Mouse (Mus musculus): ENCODE data around the gene Stat6. TPM values are rescaled to one million over a fixed set of nuclear protein-coding genes. Genes with fewer than 3 reads are reported as not detected.
"Not testable (repeated sequence)": the region's sequence is repeated elsewhere in the genome, so short reads cannot be mapped to it uniquely, and the experiment has no call there.

Gene Stat6
- total RNA-seq, 2 experiments from 2014 or later: 5.1 to 6.2 TPM

DNA sequence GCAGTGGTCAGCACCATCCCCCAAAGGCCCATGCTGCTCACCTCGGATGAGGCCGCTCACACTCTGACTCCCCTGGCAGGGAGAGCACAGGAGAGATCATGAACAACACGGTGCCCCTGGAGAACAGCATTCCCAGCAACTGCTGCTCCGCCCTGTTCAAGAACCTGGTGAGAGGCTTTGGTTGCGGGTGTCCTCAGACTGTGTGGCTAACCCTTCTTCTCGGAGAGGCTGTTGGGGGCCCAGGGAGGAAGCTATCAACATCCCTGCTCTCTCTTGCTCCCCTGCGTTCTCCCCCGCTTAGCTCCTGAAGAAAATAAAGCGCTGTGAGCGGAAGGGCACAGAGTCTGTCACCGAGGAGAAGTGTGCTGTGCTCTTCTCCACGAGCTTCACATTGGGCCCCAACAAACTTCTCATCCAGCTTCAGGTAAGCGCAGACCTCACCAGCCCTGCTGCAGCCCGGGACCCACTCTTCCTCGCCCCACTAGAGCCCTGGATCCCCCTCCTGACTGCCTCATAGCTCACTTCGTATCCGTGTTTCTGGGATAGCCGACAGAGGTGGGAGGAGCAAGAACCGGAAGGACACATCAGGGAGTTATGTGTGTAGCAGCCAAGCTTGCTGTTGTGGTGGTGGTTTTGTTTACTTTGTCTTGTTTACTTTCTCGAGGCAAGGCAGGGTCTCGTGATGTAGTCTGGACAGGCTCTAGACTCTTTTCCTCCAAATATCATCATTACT, 10.3 kb downstream of the Stat6 start:
- DNase-seq: no peak

DNA sequence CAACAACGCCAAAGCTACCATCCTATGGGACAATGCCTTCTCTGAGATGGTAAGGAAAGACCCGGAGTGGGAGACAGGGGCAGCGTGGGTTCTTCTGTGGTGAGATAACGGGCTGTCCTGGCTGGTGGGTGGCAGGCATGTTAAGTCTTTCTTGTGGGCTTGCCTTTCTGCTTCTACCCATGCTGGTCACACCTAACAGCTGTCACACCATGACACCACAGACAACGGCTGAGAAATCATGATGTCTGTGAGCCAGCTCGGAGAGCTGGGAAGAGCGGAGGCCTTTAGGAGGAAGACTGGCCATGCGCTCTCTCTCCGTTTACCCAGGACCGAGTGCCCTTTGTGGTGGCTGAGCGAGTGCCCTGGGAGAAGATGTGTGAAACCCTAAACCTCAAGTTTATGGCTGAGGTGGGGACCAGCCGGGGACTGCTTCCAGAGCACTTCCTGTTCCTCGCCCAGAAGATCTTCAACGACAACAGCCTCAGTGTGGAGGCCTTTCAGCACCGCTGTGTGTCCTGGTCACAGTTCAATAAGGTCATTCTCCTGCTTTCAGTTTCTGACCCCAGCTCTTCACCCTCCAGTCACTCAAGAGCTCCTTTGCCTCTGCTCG, 12.3 kb downstream of the Stat6 start:
- no peak for DNase-seq

DNA sequence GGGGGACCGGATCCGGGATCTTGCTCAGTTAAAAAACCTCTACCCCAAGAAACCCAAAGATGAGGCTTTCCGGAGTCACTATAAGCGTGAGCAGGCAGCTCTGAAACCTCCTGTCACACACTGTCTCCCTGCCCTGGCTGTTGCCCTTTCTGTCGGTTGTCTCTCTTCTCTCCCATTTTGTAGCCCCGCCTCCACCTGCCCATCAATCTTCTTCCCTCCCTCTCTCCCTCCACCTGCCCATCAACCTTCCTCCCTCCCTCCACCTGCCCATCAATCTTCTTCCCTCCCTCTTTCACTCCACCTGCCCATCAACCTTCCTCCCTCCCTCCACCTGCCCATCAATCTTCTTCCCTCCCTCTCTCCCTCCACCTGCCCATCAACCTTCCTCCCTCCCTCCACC, 14.8 kb downstream of the Stat6 start:
- DNase-seq: not testable (repeated sequence)

DNA sequence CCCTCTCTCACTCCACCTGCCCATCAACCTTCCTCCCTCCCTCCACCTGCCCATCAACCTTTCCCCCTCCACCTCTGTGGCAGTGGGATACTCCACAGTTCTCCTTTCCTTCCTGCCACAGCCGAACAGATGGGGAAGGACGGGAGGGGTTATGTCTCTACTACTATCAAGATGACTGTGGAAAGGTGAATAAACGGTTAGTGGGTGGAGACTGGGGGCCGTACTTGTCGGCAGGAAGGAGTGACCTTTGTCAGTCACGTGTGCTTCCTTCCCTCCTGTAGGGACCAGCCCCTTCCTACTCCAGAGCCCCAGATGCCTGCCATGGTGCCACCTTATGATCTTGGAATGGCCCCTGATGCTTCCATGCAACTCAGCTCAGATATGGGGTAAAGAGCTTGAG, 15.3 kb downstream of the Stat6 start:
- no peak for DNase-seq

DNA sequence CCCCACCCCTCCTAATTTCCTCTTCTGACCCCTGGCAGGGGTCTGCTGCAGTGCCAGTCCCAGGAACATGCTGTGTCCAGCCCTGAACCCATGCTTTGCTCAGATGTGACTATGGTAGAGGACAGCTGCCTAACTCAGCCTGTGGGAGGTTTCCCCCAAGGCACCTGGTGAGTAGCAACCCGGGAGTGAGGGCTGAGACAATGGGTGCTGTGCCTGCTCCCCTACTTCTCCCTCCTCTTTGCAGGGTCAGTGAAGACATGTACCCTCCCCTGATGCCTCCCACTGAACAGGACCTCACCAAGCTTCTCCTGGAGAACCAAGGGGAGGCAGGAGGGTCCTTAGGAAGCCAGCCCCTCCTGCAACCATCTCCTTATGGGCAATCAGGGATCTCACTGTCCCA, 16.8 kb downstream of the Stat6 start:
- no peak for DNase-seq

DNA sequence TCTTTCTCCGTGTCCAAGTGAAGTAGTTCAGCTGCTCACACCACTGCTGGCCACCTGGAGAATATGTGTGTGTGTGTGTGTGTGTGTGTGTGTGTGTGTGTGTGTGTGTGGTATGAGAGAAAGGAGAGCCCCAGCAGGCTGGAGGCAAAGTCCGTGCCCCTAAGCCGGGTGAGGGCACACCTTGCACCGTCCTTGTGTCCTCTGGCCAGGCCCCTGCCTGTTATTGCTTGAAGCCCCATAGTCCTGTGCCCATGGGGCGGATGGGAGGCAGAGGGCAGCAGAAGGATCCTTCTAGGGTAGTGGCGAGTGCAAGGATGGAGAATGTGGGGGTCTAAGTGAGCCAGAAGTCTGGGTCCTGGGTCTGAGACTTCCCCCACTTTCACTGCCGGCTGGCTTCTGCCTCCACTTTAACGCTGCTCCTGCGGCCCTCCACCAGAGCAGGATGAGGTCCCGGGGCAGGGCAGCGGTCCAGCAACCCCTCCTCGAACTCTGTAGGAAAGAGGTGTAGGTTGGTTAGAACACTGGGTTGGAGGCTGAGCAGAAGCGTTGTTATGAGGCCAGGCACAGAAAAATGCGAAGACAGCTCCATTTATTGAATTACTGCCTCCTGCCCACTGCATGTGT, 18.6 kb downstream of the Stat6 start:
- no peak for DNase-seq

DNA sequence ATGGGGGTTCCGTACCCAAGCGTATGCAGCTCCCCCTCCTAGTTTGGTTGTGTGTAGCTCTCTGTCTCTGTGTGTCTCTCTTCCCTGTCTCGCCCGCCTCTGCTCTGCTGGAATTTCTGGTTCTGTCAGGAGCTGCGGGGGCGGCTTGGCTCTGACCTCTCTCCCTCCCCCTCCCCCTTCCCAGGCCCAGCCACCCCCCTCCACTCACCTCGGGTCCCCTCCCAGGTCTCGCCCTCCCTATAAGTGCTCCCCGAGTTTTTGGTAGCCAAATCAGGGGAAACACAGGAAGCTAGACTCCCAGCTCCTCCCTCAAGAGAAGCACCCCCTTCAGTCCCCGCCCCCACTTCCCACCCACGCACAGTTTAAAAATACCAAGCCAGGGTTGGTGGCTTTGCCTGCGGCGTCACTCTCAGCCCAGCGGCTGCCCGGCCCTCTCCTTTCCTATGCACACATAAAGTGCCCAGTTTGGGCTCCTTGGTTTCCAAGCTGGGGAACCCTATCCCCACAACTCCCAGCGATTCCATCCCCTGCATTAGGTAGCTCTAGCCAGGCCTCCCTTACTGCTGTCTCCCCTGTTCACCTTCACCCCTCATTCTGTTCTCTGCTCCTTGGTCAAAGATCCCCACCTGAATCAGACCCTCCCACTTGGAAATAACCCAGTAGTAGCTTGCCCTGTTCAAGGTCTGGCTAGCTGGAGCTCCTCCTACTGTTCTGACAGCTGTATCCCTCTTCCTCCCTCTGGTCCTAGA, 19.3 kb downstream of the Stat6 start:
- DNase-seq: no peak

DNA sequence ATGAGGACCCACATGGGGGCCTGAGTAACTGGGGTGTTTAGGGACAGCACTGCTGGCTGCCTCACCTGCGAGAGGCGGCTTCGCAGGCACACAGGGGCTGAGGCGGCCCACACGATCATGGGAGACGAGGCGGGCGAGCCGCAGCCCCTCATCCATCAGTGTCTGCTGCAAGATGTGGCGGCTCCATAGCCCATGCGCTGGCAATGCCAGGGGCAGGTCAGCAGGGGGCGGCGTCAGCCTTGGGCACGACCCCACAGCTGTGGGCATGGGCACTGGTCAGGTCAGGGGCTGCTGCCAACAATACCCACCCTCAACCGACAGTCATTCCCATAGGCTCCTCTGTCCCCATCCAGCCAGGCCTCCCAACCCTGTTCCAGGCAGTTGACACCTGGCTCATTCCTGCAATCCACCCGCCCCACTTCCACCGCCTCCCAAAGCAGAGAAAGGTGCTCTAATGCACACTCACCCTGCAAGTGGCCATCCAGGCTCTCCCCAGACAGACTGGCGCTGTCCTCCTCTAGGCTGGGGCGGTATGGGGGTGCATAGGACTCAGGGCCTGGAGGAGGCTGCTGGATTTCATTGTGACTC, 20.0 kb downstream of the Stat6 start:
- no peak for DNase-seq

DNA sequence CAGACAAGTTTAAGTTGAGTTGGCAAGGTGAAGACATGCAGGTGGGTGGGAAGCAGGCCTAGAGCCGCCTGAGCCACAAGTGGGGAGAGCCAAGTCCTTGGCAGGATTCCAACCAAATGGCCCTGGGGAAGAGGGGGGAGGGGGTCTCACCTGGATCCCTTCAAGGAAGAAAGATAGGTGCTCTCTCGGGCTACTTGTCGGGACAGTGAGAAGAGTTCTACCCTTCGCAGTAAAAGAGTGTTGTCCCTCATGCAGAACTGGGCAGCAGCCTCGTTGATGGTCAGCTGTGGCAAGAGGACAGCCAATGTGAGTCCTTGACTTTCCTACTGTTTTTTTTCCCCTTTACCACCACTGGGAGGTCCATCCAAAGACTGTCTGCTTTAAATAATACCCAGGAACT, 20.8 kb downstream of the Stat6 start:
- no peak for DNase-seq

DNA sequence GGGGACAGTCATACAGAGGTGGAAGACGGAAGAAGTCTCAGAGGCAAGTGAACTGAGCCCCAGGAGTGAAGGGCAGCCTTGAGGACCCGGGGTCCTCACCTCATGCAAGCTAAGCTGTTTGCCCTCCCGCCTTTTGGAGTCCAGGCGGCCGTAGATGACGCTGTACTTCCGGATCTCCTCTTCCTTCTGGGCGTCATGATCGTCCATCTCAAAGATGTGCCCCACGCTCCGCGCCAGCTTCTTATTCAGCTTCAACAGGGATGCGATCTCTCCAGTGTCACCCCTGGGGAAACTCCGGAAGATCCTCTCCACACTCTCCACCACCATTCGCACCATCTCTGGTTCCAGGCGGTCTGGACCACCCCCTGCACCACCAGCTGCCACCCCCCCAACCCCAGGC, 21.4 kb downstream of the Stat6 start:
- DNase-seq: no peak

DNA sequence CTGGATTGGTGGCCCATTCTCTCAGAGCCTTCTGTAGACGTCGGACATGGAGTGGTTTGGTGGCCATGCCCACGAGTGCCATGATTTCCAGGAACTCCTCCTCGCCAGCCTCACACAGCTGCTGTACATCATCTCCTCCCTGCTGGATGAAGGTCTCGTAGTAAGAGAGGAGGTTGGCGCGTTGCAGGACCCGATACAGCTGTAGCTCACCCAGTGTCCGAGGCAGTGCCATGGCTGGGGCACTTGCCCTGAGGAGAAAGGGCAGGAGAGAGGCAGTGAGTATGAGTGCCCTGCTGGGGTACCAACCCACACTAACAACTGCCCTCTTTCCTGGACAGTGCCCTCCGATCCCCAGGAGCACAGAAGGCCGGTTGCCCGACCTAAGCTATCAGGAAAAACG, 22.1 kb downstream of the Stat6 start:
- DNase-seq: no peak

DNA sequence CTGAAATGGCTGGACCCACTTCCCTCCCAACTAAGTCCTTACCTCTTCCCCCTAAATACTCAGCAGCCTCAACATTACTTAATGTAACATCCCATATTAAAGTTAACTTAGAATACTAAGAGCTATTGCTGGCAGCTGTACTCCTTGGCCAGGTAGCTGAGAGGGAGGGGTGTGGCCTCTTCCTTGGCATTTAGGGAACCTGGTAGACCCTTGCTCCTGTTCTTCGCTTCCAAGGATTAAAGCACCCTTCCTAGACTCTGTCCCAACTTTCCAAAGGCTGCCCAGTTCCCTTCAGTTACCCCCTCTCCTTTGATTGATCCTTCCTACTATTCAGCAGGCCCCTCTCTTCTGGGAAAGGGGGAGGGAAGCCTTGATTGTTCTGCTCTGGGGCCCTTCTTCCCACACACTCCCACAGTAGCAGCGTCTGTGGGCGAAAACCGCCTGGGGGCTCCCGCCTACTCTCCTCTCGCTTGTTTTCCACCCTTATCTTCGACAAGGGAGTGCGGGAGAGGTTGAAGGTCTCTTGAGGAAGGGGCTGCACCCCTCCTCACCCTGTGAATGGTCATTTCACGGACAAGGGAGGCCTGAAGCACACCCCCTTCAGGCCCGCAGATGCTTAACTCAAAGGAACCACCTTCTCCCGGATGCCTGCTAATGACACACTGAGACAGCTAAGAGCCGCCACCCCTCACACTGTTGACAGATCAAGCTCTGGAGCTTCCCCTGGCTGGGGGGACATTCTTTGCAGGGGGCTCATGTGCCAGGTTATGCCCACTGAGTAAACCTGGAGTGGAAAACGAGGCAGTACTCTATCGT, 22.8 kb downstream of the Stat6 start:
- no peak for DNase-seq

DNA sequence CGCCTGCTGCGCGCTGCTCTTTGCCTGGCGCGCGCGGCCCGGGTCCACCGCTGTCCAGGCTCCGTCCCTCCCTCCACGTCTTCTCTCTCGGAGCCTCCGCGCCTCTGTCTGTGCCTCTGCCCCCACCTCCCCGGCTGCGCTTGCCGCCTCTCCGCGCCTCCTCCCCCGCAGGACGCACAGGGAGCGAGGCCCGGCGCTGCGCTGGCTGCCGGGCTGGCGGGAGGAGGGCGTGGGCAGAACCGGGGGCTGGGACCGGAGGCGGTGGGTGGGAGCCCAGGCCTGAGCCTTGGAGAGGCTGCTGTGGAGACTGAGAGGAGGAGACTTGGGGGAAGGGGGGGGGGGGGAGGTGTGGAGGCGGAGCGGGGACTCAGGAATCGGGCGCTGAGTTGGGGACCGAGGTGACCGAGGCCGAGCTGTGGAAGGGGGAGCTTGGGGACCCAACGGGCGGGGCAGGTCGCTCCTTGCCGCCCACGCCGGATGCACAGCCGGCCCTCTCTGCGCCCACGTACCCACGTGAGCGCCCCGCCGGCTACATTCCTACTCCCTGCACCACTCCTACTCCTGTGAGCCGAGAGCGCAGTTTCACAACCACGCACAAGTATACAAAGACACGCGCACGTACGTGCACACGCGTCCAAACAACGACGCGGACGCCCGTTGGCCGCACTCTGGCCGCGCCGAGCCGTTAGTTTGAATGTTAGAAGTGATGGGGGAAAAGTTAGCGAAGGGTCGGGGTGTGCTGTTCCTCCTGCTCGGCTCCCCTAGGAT, 23.9 kb downstream of the Stat6 start, which contains the start of gene Nemp1:
Gene Nemp1, plus strand, starts transcription at position 401 of the 768 bp plus-strand sequence.
- peak; percentile 73 to 77 for DNase-seq

DNA sequence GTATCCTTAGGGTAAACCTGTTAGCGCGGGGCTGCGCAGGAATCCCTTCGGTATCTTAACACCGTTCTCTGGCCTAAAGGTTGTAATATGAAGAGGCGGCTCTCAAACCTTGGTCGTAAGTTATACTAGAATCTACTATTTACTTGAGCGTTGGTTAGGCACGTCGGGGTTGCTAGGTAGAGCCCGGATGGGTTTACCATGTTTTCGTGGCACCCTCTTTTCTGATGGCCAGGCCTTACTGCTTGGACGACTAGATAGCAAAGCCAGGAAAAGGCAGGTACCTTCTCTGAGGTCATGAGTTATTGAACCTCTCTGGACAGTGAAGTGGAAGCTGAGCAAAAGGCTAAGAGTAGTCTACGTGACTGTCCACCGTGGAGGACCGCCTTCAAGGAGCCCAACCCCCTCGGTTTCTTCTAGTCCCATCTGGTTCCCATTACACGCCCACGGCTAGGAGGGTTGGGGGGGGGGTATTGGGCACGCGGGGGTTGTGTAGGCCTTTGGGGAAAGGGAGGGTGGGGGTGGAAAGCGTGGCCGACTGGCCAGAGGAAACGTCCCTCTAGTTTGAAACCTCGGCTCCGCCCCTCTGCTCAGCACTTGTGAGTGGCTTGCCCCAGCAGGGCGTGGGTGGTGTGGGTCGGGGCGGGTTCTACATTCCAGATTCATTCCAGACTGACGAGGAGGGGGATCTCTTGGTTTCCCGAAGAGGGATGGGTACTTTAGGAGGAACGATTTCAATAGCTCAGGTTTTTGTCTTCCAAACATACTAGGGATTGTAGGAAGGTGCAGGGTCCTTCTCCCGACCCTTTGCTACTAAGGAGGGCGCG, 24.7 kb downstream of the Stat6 start:
- peak; percentile 63 for DNase-seq

DNA sequence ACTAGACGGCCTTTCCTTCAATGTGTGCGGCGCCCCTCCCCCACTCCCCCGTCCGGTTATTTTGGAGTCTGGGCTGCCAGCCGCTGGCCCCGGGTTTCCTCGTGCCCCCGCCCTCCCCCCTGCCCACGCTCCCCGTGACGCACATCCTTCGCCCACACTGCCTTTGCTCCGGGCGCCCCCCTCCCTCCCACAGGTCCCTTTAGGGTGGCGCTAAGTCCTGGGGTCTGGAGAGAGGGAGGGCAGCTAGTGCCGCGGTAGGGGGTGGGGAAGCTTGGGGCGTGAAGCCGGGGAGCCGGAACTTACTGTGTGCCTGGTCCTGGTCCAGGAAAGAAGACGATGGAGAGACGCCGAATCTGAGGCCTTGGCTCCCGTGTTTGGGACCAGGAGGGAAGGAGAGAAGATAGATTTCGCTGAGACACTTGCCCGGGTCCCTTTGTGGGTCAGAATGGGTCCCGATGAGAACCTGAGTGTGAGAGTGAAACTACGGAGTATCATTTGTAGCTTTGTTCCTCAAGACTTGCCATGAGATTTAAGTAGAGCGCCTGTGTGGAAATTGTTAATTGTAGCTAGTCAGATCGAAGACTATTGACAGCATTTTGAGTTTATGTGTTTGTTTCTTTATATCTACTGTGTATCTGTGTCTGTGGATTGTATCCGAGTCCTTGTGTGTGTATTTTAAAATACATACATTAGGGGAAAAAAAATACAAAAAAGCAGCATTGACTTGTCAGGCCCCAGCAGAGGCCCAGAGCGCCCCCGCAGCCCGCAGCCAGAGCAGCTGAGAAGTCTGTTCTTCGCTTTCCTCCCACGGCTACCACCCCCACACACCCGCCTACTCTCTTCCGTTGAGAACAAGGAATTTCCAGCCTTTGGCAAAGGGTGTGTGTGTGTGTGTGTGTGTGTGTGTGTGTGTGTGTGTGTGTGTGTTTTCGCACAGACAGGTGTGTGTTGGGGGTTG, 25.6 kb downstream of the Stat6 start, which contains the start of gene Nab2:
Gene Nab2, minus strand, starts transcription at position 476 of the 958 bp plus-strand sequence.
- DNase-seq: peak; percentile 69 to 73

DNA sequence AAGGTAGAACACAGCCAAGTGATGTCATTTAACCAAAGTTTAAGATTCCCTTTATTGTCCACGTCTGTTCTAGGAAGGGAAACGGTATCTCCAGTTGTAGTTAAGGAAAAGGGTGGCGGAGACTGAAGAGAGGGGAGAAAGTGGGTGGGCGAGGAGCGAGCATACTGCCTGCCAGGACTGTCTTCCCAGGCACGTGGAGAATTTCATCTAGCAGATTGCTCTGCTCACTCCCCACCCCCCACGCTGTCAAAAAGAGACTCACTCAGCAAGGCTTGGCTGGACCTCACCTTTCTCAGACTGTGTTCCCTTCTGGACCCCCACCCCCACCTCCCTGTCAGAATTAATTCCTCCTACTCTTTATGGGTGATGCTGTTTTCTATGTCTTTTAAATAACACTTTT, 26.4 kb downstream of the Stat6 start:
- DNase-seq: no peak

DNA sequence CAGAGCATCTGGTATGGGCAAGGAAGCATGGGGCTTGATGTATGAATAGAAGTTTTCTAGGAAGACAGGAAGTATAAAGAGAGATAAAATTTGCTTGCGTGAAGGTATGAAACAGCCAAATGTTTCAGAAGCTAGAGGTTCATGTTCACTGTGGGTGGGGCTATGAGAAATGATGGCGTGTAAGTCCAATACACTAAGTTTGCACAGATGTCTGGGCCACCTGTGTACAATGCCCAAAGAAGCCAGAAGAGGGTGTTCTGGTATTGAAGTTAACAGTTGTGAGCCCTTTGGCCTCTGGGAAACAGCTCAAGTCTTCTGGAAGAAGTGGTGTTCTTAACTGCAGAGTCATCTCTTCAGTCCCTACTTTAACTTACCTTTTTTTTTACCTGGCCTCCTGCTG, 27.4 kb downstream of the Stat6 start:
- DNase-seq: no peak

DNA sequence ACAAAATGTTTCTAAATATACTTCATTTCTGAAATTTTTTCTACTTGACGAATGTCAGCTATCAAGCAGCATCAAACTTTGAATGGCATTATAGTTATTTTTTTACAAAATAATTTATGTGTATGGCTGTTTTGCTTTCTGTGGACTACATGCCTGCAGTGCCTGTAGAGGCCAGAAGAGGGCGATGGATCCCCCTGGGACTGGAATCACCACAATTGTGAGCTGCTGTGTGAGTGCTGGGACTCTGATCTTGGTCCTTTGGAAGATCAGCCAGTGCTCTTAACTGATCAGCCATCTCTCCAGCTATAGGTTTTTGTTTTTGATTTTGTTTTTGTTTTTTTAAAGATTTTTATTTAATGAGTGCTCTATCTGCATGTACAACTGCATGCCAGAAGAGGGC, 28.5 kb downstream of the Stat6 start:
- no peak for DNase-seq

Data from layer of hippocampus, postnatal 36 days (tissue).